20 mouse cellular contexts compared by ENCODE assay signal in genomic region chr1:115275618-115276017, GRCm38 (mm10).
"Had no signal": no experiment of that assay in that cellular context is flagged by ENCODE, and none has a peak within 500 bp of the region (broad histone marks: within the 10 kb centered on the region; RNA-seq: fewer than 3 reads in every experiment).

No protein-coding gene starts in this region.

- H3K4me2 ChIP-seq: limb, embryonic 12.5 days; limb, embryonic 15.5 days; liver, embryonic 11.5 days; lung, embryonic 14.5 days; neural tube, embryonic 13.5 days; stomach, embryonic 15.5 days had no signal

- H3K9ac ChIP-seq: limb, embryonic 12.5 days; limb, embryonic 15.5 days; liver, embryonic 14.5 days; liver, postnatal 0 days; lung, embryonic 14.5 days; neural tube, embryonic 13.5 days; stomach, embryonic 15.5 days had no signal

- H3K4me3 ChIP-seq: limb, embryonic 12.5 days; limb, embryonic 15.5 days; myocyte; neural tube, embryonic 13.5 days; stomach, embryonic 15.5 days had no signal

- H3K27ac ChIP-seq: limb, embryonic 12.5 days; limb, embryonic 15.5 days; liver, embryonic 14.5 days; macrophage; neural tube, embryonic 13.5 days; stomach, embryonic 15.5 days had no signal

- H3K27me3 ChIP-seq: limb, embryonic 12.5 days; limb, embryonic 15.5 days; neural tube, embryonic 13.5 days; stomach, embryonic 15.5 days had no signal

- H3K4me1 ChIP-seq: limb, embryonic 12.5 days; limb, embryonic 15.5 days; neural tube, embryonic 13.5 days; stomach, embryonic 15.5 days had no signal

- H3K9me3 ChIP-seq: limb, embryonic 12.5 days; limb, embryonic 15.5 days; neural tube, embryonic 13.5 days; stomach, embryonic 15.5 days had no signal

- ATAC-seq: liver, postnatal 0 days; lung, postnatal 0 days; midbrain, embryonic 16.5 days had no signal

- H3K36me3 ChIP-seq: limb, embryonic 12.5 days; limb, embryonic 15.5 days; neural tube, embryonic 13.5 days; stomach, embryonic 15.5 days had no signal

- DNase-seq: kidney, adult 9 months; kidney, postnatal 14 days; kidney, postnatal 4 days; left cerebral cortex, postnatal 4 days; liver, postnatal 0 days; lung, embryonic 14.5 days; retina, postnatal 1 day; right cerebral cortex, postnatal 25 days; spleen, adult 18-20 months; thymus, postnatal 25 days had no signal
